Mouse (Mus musculus) lung, postnatal 0 days (tissue): ENCODE data around the gene Arfip2.

Experiments
- CTCF ChIP-seq: IDR thresholded peaks from 2 replicates; pipeline ENCODE4 v1.5.1; 2016; ENCODE audit warnings: antibody characterized with exemption, mild to moderate bottlenecking
- EP300 ChIP-seq: IDR thresholded peaks from 2 replicates; pipeline ENCODE4 v1.6.1; 2016; ENCODE audit warnings: antibody characterized with exemption, mild to moderate bottlenecking, control low read depth

- TF ChIP-seq CTCF (peak; percentile 91), EP300 (no peak)
Measured at GRCm38 (mm10) chr7:105602860-105603623, 37.2 kb downstream of the Arfip2 start.
